Mouse (Mus musculus): ENCODE results near the gene Slc43a3.

The Slc43a3 gene

DNA sequence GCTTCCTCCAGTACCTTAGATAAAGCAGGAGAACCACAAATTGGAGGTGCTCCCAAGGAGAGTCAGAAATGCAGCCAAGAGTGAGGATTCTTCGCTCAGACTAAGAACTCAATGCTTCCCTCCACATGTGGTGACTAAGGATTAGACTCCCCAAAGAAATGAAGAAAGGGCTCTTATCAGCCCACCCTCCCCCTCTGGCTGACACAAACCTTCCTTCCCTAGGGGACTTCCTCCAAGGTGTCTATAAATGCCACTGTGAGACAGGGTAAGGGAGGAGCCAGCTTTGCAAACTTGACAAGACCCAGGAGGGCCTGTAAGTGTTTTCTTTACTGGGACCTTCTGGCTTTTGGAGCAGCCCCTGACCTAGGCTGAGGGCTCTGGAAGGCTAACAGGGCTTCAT is 43.8 kb downstream of the Slc43a3 start, which contains the start of gene Prg2:
Prg2 (plus strand) TSS at position 274 of the 400 bp plus-strand sequence.
- no peak for DNase-seq (ENCODE audit: low spot score in 2 of 2)

DNA sequence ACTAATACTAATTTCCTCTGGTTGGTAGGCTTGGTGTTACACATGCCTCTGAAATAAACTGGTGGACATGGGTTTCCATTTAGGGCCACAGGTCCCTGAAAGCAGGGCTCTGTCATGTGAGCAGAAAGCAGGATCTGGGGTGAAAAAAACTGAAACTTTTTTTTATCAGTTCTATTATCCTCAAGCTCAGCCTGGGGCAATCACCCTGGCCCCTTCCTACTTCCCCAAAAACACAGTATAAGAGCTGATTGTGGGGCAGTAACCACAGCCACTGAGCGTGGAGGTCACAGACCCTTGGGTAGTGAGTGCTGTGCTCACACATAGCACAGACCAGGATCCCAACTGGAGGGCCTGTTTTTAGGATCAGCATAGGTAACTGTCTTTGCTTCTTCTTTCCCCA is 51.6 kb downstream of the Slc43a3 start, which contains the start of gene Prg3:
Prg3 (plus strand) TSS at position 286 of the 400 bp plus-strand sequence.
- no peak for DNase-seq (ENCODE audit: low spot score in 2 of 2)

DNA sequence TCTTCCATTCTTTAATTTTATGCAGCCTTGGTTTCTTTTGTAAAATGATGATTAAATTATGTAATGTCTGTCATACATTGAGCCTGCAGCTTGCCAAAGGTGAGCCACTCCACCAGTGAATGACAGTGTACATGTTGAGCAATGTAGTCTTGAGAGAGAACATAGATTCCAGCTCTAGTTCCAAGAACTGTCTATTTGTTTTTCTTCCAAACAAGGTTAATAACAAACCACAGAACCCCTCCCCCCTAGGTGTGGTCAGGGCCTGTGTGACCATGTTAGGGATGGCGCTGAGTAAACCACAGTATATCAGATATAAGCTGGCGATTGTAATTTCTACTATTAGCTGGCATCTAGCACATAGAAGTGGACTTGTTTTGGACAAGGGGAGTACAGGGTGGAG is 60.0 kb downstream of the Slc43a3 start:
- no peak for DNase-seq (ENCODE audit: low spot score in 2 of 2)

DNA sequence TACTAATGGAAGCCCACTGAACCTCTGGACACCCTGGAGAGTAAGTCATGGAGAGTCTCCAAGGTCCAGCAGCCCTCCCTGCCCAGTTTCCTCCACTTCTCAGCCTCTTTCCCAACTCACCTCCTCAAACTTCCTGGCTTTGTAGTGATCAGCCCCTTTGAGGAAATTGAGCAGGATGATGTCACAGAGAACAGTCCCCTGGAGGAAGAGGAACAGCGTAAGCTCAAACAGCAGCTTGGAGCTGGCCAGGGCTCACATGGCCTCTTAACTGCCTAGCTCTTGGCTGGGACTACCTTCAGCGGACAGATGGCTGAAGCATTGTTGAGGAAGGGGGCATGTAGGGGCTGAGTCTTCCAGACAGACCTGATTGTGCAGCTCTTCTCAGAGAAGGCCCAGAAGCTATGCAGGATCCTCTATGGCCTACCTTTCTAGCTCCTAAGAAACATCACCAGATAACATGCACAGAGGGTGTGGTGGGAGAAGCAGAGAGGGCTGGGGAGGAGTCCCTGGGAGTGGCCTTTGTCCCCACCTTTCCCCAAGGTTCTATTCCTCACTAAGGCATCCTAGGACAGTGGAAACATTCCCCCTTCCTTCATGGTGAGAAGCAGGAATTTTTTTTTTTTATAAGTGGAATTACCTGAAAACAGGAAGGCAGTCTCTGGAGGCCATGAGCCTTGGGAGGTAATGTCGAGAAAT is 63.3 kb downstream of the Slc43a3 start:
- no peak for DNase-seq (ENCODE audit: low spot score in 2 of 2)

DNA sequence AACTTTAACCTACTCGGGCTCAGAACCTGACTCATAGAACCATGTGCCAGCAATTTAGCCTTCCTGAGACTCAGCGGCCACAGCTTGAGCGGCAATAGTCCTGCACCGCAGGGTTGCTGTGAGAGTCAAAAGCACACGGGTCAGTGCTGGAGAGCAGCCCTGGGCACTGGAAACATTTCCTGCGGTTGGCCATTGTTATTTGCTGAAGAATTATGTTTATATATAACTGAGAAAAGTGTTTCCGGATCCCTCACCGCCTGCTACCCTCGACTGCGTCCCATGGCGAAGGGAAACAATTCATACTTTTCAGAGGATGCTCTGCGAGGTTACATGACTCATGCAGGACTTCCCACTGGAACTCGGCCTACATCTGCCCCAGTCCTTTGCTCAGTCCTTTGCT is 65.1 kb downstream of the Slc43a3 start:
- no peak for DNase-seq (ENCODE audit: low spot score in 2 of 2)

DNA sequence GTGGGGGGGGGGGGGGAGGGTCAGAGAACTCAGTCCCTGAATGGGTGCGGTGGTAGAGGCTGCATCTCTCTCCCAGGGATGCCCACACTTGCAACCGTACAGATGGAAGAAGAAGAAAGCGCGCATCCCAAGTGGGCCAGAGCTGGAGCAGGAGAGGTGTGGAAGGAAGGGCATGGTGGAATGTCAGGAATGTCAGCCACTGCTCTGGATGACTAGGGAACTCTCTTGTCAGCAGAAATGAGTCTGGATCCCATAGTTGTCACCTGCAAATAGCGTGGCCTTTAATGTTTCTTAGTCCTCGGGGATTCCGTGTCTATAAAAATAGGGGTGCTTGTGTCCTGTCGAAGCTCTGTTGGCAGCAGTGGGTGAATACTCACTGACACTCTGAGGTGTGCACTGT is 66.2 kb downstream of the Slc43a3 start:
- no peak for DNase-seq (ENCODE audit: low spot score in 2 of 2)

DNA sequence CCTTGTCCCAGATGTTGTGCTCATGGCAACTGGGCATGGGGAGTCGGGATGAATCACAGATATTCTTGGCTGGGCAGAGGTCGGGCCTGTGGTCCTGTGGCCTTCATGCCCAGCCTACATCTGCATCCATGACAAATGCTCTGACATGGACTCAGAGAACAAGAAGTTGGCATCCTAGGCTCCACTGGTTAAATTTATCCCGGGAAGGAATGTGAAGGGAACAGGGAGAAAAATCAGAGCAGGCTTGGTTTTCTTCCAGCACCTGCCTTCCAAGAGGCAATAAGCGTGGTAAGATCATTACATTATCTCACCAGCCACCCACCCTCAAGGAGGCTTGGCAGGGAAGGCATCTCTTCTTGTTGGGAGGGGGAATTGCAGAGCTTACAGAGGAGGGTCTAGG is 68.0 kb downstream of the Slc43a3 start:
- no peak for DNase-seq (ENCODE audit: low spot score in 2 of 2)

DNA sequence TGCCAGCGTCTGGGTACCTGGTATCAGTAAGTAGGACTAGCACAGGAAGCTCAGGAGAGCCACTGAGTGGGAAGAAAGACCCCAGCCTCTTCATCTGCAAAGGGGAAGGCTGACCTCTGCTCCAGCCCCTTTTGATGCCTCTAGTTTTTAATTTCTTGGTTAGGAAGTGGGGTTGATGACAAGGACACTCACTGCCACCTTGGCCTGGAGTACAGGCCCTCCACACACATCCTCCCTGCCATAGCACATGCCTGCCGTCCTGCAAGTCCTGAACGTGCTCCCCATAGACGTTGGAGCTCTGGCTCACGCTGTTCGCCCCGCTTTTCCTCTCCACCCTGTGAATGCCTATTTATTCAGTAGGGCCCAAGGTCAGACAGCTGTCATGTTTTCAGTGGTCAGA is 70.2 kb downstream of the Slc43a3 start:
- DNase-seq (ENCODE audit: low spot score in 2 of 2) = no peak

DNA sequence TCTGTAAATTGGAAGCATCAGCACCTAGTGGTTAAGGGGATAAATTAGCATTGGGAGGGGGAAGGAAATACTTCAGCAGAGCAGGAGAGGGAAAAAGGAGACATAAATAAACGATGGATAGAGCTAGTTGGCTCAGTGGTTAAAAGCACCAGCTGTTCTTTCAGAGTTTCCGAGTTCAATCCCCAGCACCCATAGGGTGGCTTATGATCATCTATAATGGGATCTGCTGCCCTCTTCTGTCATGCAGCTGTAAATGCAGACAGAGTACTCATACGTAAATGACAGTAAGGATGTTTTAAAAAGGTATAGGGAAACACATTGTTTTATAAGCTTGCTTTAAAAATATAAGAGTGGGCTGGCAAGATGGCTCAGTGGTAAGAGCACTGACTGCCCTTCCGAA is 71.3 kb downstream of the Slc43a3 start:
- DNase-seq (ENCODE audit: low spot score in 2 of 2) = no peak

Measured in frontal cortex, postnatal 10 days (tissue).